Mouse (Mus musculus): ENCODE results near the gene Krtap13-1. TPM values are rescaled to one million over a fixed set of nuclear protein-coding genes. Genes with fewer than 3 reads are reported as not detected.

Gene Krtap13-1
- total and polyA plus RNA-seq, 3 experiments, result not detected

DNA sequence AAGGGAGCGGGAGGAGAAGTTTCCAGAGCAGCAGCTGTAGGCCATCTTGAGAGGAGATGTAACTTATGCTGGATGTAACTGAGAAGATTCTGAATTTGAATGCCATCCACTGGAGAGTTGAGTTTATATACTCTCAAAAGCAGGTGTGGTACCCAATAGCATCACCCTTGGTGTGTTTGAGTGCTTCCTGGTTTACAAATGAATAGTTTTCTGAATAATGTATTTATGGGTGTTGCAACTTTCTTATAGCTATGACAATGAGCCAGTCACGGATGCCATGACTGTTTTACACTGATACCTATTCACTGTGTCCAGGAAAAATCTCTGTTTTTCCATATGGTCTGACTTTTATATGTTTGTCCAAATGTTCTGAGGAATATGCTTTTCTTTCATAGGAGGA lies 45.4 kb downstream of the Krtap13-1 start, which contains the start of gene 2310057N15Rik:
2310057N15Rik (minus strand) TSS at position 101 of the 400 bp plus-strand sequence.
- no peaks in the 10 kb centered on the region for H3K79me2 ChIP-seq (ENCODE audit: control insufficient read depth, insufficient read depth, low read length, poor library complexity)
- DNase-seq (ENCODE audit: low read depth, low spot score), result no peak
- no peaks in the 10 kb centered on the region for H3K36me3 ChIP-seq (ENCODE audit: control insufficient read depth in 1 of 2, insufficient read depth in 2 of 2, low read length in 2 of 2)
- no peaks in the 10 kb centered on the region for H3K27me3 ChIP-seq (ENCODE audit: control insufficient read depth in 1 of 2, insufficient read depth in 2 of 2, low read length in 2 of 2)
- H3K27ac ChIP-seq (ENCODE audit: control insufficient read depth, low read depth, low read length), result no peak within 1 kb of the TSS
- H3K9ac ChIP-seq (ENCODE audit: control insufficient read depth, low read depth, low read length, poor library complexity, severe bottlenecking), result no peak within 1 kb of the TSS
- no peaks in the 10 kb centered on the region for H3K4me1 ChIP-seq (ENCODE audit: control insufficient read depth in 1 of 2, insufficient read depth in 2 of 2, low read length in 2 of 2)
- H3K4me3 ChIP-seq (ENCODE audit: control insufficient read depth in 1 of 2, insufficient read depth in 1 of 2, low read depth in 2 of 2, low read length in 2 of 2), result no peak within 1 kb of the TSS
- TF ChIP-seq ETS1 (IDR thresholded peaks at IDR 0.05; ENCODE audit: low read depth, low read length) (no peak), RCOR1 (IDR thresholded peaks at IDR 0.05; ENCODE audit: low read depth, low read length) (no peak), ELF1 (IDR thresholded peaks at IDR 0.05; ENCODE audit: low read depth, low read length) (no peak), ZKSCAN1 (IDR thresholded peaks at IDR 0.05; ENCODE audit: low read depth, low read length) (no peak), MYC (IDR thresholded peaks at IDR 0.05; ENCODE audit: low read depth, low read length) (no peak), SMC3 (IDR thresholded peaks at IDR 0.05; ENCODE audit: low read depth, low read length) (no peak), EP300 (IDR thresholded peaks at IDR 0.05; ENCODE audit: low read depth in 1 of 2, low read length in 2 of 2) (no peak), USF1 (IDR thresholded peaks at IDR 0.05; ENCODE audit: low read depth, low read length) (no peak), MAX (IDR thresholded peaks at IDR 0.05; ENCODE audit: low read length) (no peak), ZC3H11A (IDR thresholded peaks at IDR 0.05; ENCODE audit: low read depth, low read length) (no peak), UBTF (IDR thresholded peaks at IDR 0.05; ENCODE audit: borderline replicate concordance, insufficient read depth, low read depth, low read length) (no peak), TBP (IDR thresholded peaks at IDR 0.05; ENCODE audit: low read depth, low read length) (no peak), SIN3A (IDR thresholded peaks at IDR 0.05; ENCODE audit: low read length) (no peak), NRF1 (IDR thresholded peaks at IDR 0.05; ENCODE audit: insufficient read depth, low read depth, low read length, poor library complexity, severe bottlenecking) (no peak)
- no peaks in the 10 kb centered on the region for H3K9me3 ChIP-seq (replicated peaks; ENCODE audit: insufficient read depth, low read length)

DNA sequence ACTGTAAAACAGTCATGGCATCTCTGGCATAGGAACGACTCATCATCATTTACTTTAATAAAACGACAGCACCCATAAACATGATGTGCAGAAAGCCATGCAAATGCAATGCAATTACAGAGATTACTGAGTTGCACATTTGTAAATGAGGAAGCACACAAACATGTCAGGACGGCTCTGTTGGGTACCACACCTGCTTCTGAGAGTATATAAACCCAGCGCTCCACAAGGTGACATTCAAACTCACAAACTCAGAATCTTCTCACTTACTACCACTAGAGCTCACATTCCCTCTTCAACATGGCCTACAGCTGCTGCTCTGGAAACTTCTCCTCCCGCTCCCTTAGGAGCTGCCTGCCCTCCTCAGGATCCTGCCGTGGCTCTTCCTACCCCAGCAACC lies 48.9 kb downstream of the Krtap13-1 start, which contains the start of gene Gm5965:
Gm5965 (plus strand) TSS at position 301 of the 400 bp plus-strand sequence.
- Histone ChIP-seq H3K36me3 (ENCODE audit: control insufficient read depth in 1 of 2, insufficient read depth in 2 of 2, low read length in 2 of 2) (no peaks in the 10 kb centered on the region), H3K27ac (ENCODE audit: control insufficient read depth, low read depth, low read length) (no peak within 1 kb of the TSS), H3K4me1 (ENCODE audit: control insufficient read depth in 1 of 2, insufficient read depth in 2 of 2, low read length in 2 of 2) (no peaks in the 10 kb centered on the region), H3K9ac (ENCODE audit: control insufficient read depth, low read depth, low read length, poor library complexity, severe bottlenecking) (no peak within 1 kb of the TSS), H3K79me2 (ENCODE audit: control insufficient read depth, insufficient read depth, low read length, poor library complexity) (no peaks in the 10 kb centered on the region), H3K27me3 (ENCODE audit: control insufficient read depth in 1 of 2, insufficient read depth in 2 of 2, low read length in 2 of 2) (no peaks in the 10 kb centered on the region), H3K4me3 (ENCODE audit: control insufficient read depth in 1 of 2, insufficient read depth in 1 of 2, low read depth in 2 of 2, low read length in 2 of 2) (no peak within 1 kb of the TSS), H3K9me3 (replicated peaks; ENCODE audit: insufficient read depth, low read length) (no peaks in the 10 kb centered on the region)
- no peak for DNase-seq (ENCODE audit: low read depth, low spot score)
- no peak for TF ChIP-seq ZC3H11A (IDR thresholded peaks at IDR 0.05; ENCODE audit: low read depth, low read length)
- TF ChIP-seq ETS1 (IDR thresholded peaks at IDR 0.05; ENCODE audit: low read depth, low read length), result no peak
- TF ChIP-seq ZNF384 (IDR thresholded peaks at IDR 0.05; ENCODE audit: low read depth, low read length), result no peak
- no peak for TF ChIP-seq SIN3A (IDR thresholded peaks at IDR 0.05; ENCODE audit: low read length)
- TF ChIP-seq UBTF (IDR thresholded peaks at IDR 0.05; ENCODE audit: borderline replicate concordance, insufficient read depth, low read depth, low read length), result no peak
- no peak for TF ChIP-seq NRF1 (IDR thresholded peaks at IDR 0.05; ENCODE audit: insufficient read depth, low read depth, low read length, poor library complexity, severe bottlenecking)
- no peak for TF ChIP-seq GATA1 (IDR thresholded peaks at IDR 0.05; ENCODE audit: low read depth, low read length)
- no peak for TF ChIP-seq HCFC1 (IDR thresholded peaks at IDR 0.05; ENCODE audit: low read depth, low read length)
- TF ChIP-seq POLR2A (IDR thresholded peaks at IDR 0.05; ENCODE audit: control insufficient read depth in 1 of 2, insufficient read depth in 1 of 2, low read depth in 1 of 2, low read length in 2 of 2, poor library complexity in 1 of 2), result no peak
- TF ChIP-seq CHD2 (IDR thresholded peaks at IDR 0.05; ENCODE audit: low read length), result no peak
- TF ChIP-seq ZKSCAN1 (IDR thresholded peaks at IDR 0.05; ENCODE audit: low read depth, low read length), result no peak
- no peak for TF ChIP-seq TAL1 (IDR thresholded peaks at IDR 0.05; ENCODE audit: low read length)
- no peak for TF ChIP-seq SMC3 (IDR thresholded peaks at IDR 0.05; ENCODE audit: low read depth, low read length)
- TF ChIP-seq POLR2AphosphoS5 (IDR thresholded peaks at IDR 0.05; ENCODE audit: borderline replicate concordance, low read depth, low read length), result no peak
- TF ChIP-seq USF2 (IDR thresholded peaks at IDR 0.05; ENCODE audit: borderline replicate concordance in 1 of 2, insufficient read depth in 1 of 2, low read depth in 1 of 2, low read length in 2 of 2), result no peak
- TF ChIP-seq GABPA (IDR thresholded peaks at IDR 0.05; ENCODE audit: low read depth, low read length), result no peak
